Mouse (Mus musculus) liver, adult 2 months (tissue): Measurements from ENCODE around the gene Slc26a11.

ENCODE experiments used
- CTCF ChIP-seq: fragments of 200-500 bp; IDR thresholded peaks from 2 replicates; pipeline ENCODE4 v1.5.1; 2011; ENCODE audit warnings: low read depth, low read length, control low read depth
- POLR2A ChIP-seq: fragments of 200-500 bp; IDR thresholded peaks from 2 replicates; pipeline ENCODE4 v1.6.1; 2011; ENCODE audit warnings: low read length, control low read depth; ENCODE audit not compliant: insufficient read depth; ENCODE audit errors: extremely low read depth

- TF ChIP-seq CTCF (peak; percentile 6; the same call in 1 of the 2 replicates), POLR2A (no peak)
These were observed 30.3 kb upstream of the Slc26a11 start for GRCm38 (mm10) chr11:119325068-119325467.
